Mouse (Mus musculus): ENCODE results near the gene Mkln1. TPM values are rescaled to one million over a fixed set of nuclear protein-coding genes. Genes with fewer than 3 reads are reported as not detected.

Gene Mkln1
- polyA plus RNA-seq, 1 experiment from 2014 or later = 130 TPM

DNA sequence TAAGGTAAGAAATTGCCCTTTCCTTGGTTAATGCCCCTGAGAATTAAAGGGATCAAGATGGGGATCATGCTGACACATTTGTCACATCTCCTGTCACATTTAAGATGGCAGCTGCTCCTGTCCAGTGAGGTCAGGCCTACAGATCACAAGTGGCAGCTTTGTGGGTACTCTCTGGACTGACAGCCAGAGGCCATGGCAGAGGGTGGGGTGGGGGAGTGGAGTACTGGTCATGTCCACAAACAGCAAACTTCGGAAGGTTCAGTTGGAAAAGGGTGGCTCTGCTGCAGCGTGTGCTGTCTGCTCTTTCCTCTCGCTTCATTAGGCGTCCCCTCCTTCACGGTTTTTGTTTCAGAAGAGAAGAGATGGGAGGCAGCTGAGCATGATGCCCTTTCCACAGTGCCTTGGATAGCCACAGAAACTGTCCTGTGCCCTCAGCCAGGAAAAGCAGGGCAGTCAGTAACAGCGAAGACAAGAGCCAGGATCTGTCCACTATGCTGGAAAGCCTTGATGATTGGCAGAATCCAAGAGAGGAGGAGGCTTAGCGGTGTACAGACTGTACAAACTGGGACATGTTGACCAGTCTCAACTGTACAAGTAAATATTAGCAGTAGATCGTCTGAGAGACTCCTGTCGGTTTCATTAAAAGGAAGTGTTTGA lies 119.3 kb downstream of the Mkln1 start:
- Histone ChIP-seq H3K4me2 (ENCODE audit: low read depth, low read length) (no peak overlapping the region), H3K9ac (ENCODE audit: low read depth, low read length) (no peak overlapping the region), H3K27me3 (ENCODE audit: control insufficient read depth, insufficient read depth, low read depth, low read length) (no peaks in the 10 kb centered on the region), H3K4me1 (ENCODE audit: control insufficient read depth, low read depth, low read length) (peaks cover 25% of the 10 kb centered on the region), H3K4me3 (ENCODE audit: low read depth, low read length) (no peak overlapping the region), H3K36me3 (ENCODE audit: control insufficient read depth, insufficient read depth) (no peaks in the 10 kb centered on the region; the same call in 1 of the 2 replicates), H3K27ac (ENCODE audit: low read length) (peak overlapping the region; percentile 53), H3K9me3 (replicated peaks; ENCODE audit: control insufficient read depth, low read length) (no peaks in the 10 kb centered on the region)
- peak; percentile 76 for ATAC-seq (ENCODE audit: low read depth)
- 68% methylated on average over 9 of the region's 9 CpGs for WGBS (ENCODE audit: insufficient replicate concordance)

DNA sequence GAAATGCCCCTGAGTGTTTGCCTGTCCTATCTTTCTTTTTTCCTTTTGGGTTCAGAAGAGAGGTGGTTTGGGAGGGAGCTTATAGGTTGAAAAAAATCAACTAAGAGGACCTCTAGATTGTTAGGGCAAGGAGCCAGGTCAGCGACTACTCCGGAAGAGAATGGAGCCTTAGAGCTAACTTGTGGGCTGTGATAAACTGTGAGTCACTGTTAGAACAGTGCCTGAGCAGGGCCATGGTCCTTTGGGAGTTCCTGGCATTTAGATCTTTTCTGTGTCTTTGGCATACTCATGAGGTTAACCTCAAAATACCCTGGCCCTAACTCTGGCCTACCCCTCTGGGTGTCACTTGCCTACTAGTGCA lies 119.8 kb downstream of the Mkln1 start:
- Histone ChIP-seq H3K27ac (ENCODE audit: low read length) (peak overlapping the region; percentile 53), H3K4me1 (ENCODE audit: control insufficient read depth, low read depth, low read length) (peaks cover 25% of the 10 kb centered on the region), H3K27me3 (ENCODE audit: control insufficient read depth, insufficient read depth, low read depth, low read length) (no peaks in the 10 kb centered on the region), H3K9me3 (replicated peaks; ENCODE audit: control insufficient read depth, low read length) (no peaks in the 10 kb centered on the region), H3K36me3 (ENCODE audit: control insufficient read depth, insufficient read depth) (no peaks in the 10 kb centered on the region; the same call in 1 of the 2 replicates), H3K4me3 (ENCODE audit: low read depth, low read length) (no peak overlapping the region), H3K9ac (ENCODE audit: low read depth, low read length) (no peak overlapping the region), H3K4me2 (ENCODE audit: low read depth, low read length) (no peak overlapping the region)
- 32% methylated on average over 2 of the region's 2 CpGs for WGBS (ENCODE audit: insufficient replicate concordance)
- peak; percentile 16 for ATAC-seq (ENCODE audit: low read depth)

DNA sequence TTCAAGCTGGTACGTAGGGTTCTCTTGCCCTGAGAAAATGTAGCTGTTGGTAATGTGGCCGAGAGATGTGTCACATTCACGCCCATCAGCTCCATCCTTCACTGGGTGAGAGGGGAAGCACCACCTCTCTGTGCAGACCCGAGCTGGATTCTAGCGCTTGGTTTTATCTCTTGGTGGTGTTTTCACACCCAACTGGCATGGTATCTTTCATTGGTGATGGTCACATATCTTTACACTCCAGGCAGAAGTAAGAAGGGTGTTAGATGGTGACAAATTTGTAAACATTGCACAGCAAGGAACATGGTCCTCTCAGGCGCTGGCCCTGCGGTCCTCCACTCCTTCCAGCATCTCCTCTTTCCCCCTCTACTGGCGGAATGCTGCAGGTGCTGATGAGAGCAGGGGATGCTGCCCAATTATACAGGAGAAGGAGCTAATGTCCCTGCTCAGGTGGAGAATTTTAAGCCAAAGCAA lies 120.5 kb downstream of the Mkln1 start:
- Histone ChIP-seq H3K9me3 (replicated peaks; ENCODE audit: control insufficient read depth, low read length) (no peaks in the 10 kb centered on the region), H3K36me3 (ENCODE audit: control insufficient read depth, insufficient read depth) (peaks cover under 1% of the 10 kb centered on the region), H3K4me3 (ENCODE audit: low read depth, low read length) (no peak overlapping the region), H3K4me1 (ENCODE audit: control insufficient read depth, low read depth, low read length) (peaks cover 25% of the 10 kb centered on the region), H3K27me3 (ENCODE audit: control insufficient read depth, insufficient read depth, low read depth, low read length) (no peaks in the 10 kb centered on the region), H3K9ac (ENCODE audit: low read depth, low read length) (no peak overlapping the region), H3K27ac (ENCODE audit: low read length) (peak overlapping the region; percentile 53), H3K4me2 (ENCODE audit: low read depth, low read length) (no peak overlapping the region)
- 19% methylated on average over 8 of the region's 8 CpGs for WGBS (ENCODE audit: insufficient replicate concordance)
- ATAC-seq (ENCODE audit: low read depth) = peak; percentile 84

DNA sequence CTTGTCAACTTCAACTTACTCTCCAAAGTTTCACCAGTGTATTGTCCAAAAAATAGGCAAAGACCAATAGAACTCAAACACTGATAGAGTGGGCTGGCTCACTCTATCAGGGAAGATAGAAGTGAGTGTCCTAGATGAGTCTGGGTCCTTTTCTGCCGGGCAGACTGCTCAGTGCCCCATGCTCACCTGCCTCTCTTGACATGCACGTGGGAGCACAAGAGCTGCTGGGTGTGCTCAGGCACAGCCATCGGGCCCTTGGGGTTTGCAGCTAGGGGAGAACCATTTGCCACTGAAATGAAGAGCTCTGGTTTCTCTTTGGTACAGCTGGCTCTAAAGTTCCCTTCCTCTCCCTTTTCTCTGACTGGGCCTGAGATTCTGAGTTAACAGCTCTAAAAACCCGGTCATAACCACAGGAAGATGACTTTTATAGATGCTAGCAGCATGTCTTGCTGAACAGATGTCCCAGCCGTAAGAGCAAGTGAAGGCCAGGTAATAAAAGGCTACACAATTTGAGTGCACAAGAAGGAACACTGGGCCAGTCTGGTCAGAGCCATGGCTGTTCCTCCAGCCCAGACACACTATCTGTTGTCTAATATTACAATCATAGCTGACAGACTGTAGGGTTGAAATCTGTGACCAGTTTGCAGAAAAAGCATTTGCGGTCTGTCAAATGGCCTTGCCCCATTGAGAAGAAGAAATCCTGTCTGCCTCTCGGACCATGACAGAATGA lies 122.1 kb downstream of the Mkln1 start:
- Histone ChIP-seq H3K4me3 (ENCODE audit: low read depth, low read length) (no peak overlapping the region), H3K36me3 (ENCODE audit: control insufficient read depth, insufficient read depth) (peaks cover 3% of the 10 kb centered on the region; the same call in 1 of the 2 replicates), H3K4me1 (ENCODE audit: control insufficient read depth, low read depth, low read length) (peaks cover 25% of the 10 kb centered on the region), H3K27ac (ENCODE audit: low read length) (no peak overlapping the region), H3K27me3 (ENCODE audit: control insufficient read depth, insufficient read depth, low read depth, low read length) (no peaks in the 10 kb centered on the region), H3K4me2 (ENCODE audit: low read depth, low read length) (no peak overlapping the region), H3K9ac (ENCODE audit: low read depth, low read length) (no peak overlapping the region), H3K9me3 (replicated peaks; ENCODE audit: control insufficient read depth, low read length) (no peaks in the 10 kb centered on the region)
- 73% methylated on average over 7 of the region's 7 CpGs for WGBS (ENCODE audit: insufficient replicate concordance)
- ATAC-seq (ENCODE audit: low read depth) = no peak

DNA sequence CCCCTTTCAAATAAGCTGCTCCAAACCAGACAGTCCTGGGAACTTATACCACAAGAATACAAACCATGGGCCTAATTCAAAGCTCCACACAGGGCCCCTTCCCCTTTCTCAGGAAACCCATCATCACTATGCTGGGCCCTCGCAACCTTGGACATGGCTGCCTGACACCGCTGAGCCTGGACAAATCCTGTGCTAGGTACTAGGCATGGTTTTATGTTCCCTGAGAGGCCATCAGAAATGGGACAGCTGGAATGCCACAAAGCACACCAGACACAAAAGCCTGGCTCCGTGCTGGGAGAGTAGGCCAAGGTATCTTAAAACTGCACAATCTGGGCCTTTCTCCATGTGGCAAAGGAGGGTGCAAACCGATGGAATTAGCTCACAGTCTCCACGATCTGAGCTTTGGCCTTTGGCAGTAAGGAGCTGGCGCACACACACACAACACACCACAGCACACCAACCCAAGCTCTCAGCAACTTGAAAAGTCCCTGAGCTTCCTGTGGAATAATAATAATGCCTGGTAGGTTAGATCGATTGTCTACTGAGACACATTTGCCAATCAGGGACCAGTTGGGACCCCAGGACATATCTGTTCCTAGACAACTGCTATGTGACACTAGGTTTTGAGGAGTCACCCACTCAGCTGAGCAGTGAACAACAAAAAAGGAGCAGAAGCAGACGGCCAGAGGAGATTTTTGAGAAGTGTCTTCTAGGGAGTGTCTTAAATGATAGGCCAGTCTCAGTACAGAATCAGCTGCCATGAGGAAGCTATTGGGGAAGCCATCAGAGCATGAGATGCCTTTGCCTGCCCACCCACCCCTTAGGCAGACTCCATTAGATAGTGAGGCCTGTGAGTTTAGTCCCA lies 123.2 kb downstream of the Mkln1 start:
- no peak overlapping the region for H3K4me3 ChIP-seq (ENCODE audit: low read depth, low read length)
- peaks cover 25% of the 10 kb centered on the region for H3K4me1 ChIP-seq (ENCODE audit: control insufficient read depth, low read depth, low read length)
- no peak overlapping the region for H3K4me2 ChIP-seq (ENCODE audit: low read depth, low read length)
- 81% methylated on average over 8 of the region's 8 CpGs for WGBS (ENCODE audit: insufficient replicate concordance)
- no peaks in the 10 kb centered on the region for H3K9me3 ChIP-seq (replicated peaks; ENCODE audit: control insufficient read depth, low read length)
- no peak overlapping the region for H3K9ac ChIP-seq (ENCODE audit: low read depth, low read length)
- peaks cover 3% of the 10 kb centered on the region; the same call in 1 of the 2 replicates for H3K36me3 ChIP-seq (ENCODE audit: control insufficient read depth, insufficient read depth)
- H3K27me3 ChIP-seq (ENCODE audit: control insufficient read depth, insufficient read depth, low read depth, low read length) = no peaks in the 10 kb centered on the region
- no peak overlapping the region for H3K27ac ChIP-seq (ENCODE audit: low read length)
- ATAC-seq (ENCODE audit: low read depth) = no peak

DNA sequence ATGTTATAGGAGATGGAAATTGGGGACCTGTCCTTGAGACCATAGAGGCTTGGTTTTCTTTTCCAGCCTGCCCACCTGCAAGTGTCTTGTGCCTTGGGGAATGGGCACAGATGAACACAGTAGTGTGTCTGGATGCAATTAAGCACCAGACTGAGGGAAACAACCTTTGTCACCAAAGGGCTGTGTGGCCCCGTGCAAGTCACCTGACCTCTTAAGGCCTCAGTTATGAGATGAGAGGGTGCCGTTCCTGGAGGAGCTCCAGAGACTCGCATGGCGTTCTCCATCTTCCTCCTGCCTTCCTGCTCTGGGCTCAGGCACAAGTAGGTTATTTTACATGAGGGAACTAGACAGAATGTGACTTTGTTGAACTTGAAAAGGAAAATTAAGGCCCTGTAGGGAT lies 123.9 kb downstream of the Mkln1 start:
- no peak for ATAC-seq (ENCODE audit: low read depth)
- peaks cover 3% of the 10 kb centered on the region; the same call in 1 of the 2 replicates for H3K36me3 ChIP-seq (ENCODE audit: control insufficient read depth, insufficient read depth)
- WGBS (ENCODE audit: insufficient replicate concordance) = 85% methylated on average over 4 of the region's 4 CpGs

DNA sequence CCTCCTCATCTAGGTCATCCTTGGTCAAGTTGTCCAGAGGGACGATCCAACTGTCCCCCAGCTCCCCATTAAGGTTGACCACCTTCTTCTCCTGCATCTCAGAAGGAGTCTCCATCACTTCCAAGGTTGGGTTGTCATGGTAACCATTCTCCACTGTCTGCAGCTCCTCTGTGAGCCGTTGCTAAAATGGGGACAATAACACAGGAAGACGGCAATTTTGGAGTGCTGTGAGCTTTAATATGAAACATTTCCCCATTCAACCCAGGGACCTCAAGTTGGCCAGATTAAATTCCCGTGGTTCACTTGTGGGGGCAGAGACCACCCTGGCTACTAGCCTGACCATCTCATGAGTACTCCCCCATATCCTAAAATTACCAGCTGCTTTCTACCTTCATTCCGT lies 124.5 kb downstream of the Mkln1 start:
- no peak overlapping the region for H3K4me2 ChIP-seq (ENCODE audit: low read depth, low read length)
- peaks cover 3% of the 10 kb centered on the region; the same call in 1 of the 2 replicates for H3K36me3 ChIP-seq (ENCODE audit: control insufficient read depth, insufficient read depth)
- H3K9ac ChIP-seq (ENCODE audit: low read depth, low read length) = no peak overlapping the region
- H3K4me1 ChIP-seq (ENCODE audit: control insufficient read depth, low read depth, low read length) = peaks cover 18% of the 10 kb centered on the region
- H3K27ac ChIP-seq (ENCODE audit: low read length) = no peak overlapping the region
- no peaks in the 10 kb centered on the region for H3K27me3 ChIP-seq (ENCODE audit: control insufficient read depth, insufficient read depth, low read depth, low read length)
- 72% methylated on average over 5 of the region's 5 CpGs for WGBS (ENCODE audit: insufficient replicate concordance)
- no peak overlapping the region for H3K4me3 ChIP-seq (ENCODE audit: low read depth, low read length)
- no peak for ATAC-seq (ENCODE audit: low read depth)
- H3K9me3 ChIP-seq (replicated peaks; ENCODE audit: control insufficient read depth, low read length) = no peaks in the 10 kb centered on the region

More for the DNA sequence above, 123.9 kb downstream of the Mkln1 start:
- no peaks in the 10 kb centered on the region for H3K27me3 ChIP-seq (ENCODE audit: control insufficient read depth, insufficient read depth, low read depth, low read length)
- no peak overlapping the region for H3K4me3 ChIP-seq (ENCODE audit: low read depth, low read length)
- no peak overlapping the region for H3K27ac ChIP-seq (ENCODE audit: low read length)
- H3K4me1 ChIP-seq (ENCODE audit: control insufficient read depth, low read depth, low read length) = peaks cover 22% of the 10 kb centered on the region
- no peak overlapping the region for H3K9ac ChIP-seq (ENCODE audit: low read depth, low read length)
- H3K9me3 ChIP-seq (replicated peaks; ENCODE audit: control insufficient read depth, low read length) = no peaks in the 10 kb centered on the region
- no peak overlapping the region for H3K4me2 ChIP-seq (ENCODE audit: low read depth, low read length)

DNA sequence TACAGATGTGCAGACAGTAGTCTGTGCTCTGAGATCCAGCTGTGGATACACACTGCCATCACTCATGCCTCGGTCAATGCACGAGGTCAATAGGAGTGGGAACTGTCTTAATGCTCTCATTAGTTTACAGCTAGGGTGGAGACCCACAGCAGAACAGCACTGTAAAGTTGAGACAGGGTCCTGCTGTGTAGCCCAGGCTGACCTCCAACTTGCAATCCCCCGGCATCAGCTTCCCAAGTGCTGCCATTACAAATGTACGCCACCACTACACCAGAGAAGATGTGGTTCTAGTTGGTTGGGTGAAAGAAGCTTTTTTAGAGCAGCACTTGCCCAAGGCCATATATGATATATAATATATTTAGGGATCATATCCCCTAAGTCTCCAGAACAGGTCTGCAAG lies 125.1 kb downstream of the Mkln1 start:
- Histone ChIP-seq H3K4me1 (ENCODE audit: control insufficient read depth, low read depth, low read length) (peaks cover 12% of the 10 kb centered on the region), H3K9ac (ENCODE audit: low read depth, low read length) (no peak overlapping the region), H3K27ac (ENCODE audit: low read length) (no peak overlapping the region), H3K4me2 (ENCODE audit: low read depth, low read length) (no peak overlapping the region), H3K4me3 (ENCODE audit: low read depth, low read length) (no peak overlapping the region), H3K27me3 (ENCODE audit: control insufficient read depth, insufficient read depth, low read depth, low read length) (no peaks in the 10 kb centered on the region), H3K9me3 (replicated peaks; ENCODE audit: control insufficient read depth, low read length) (no peaks in the 10 kb centered on the region), H3K36me3 (ENCODE audit: control insufficient read depth, insufficient read depth) (peaks cover 3% of the 10 kb centered on the region; the same call in 1 of the 2 replicates)
- 82% methylated on average over 4 of the region's 4 CpGs for WGBS (ENCODE audit: insufficient replicate concordance)
- no peak for ATAC-seq (ENCODE audit: low read depth)
